Mouse (Mus musculus): ENCODE measurements around the gene Glis3.

DNA sequence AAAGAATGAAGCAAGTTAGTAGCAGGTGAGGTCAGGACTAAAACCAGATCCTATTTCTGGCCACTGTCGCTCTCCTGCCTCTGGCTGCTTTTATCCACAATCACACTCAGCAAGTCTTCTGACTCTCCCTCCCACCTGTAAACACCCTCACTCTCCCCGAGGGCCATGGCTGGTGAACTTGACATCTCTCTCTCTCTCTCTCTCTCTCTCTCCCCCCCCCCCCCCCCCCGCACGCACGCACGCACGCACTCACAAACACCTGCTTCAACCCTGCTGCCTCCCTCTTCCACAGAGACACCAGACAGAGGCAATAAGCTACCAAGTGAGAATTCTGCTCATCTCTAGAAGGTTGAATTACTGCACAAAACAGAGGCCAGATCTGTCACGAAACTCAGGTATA is 208.7 kb downstream of the Glis3 start:
- TF ChIP-seq POLR2A (IDR thresholded peaks at IDR 0.05; ENCODE audit: borderline replicate concordance, extremely low read depth, low read depth, low read length) (no peak), CTCF (IDR thresholded peaks at IDR 0.05; ENCODE audit: insufficient read depth, low read length) (no peak)

All from lung, adult 2 months (tissue).